Mouse (Mus musculus) kidney, adult 2 months (tissue): Measurements from ENCODE around the gene A630095N17Rik. TPM values are rescaled to one million over a fixed set of nuclear protein-coding genes. Genes with fewer than 3 reads are reported as not detected.

Experiments
- DNase-seq: peaks from one replicate; pipeline ENCODE4 v3.0.0; 2021
- H3K27ac ChIP-seq: fragments of 200-500 bp; 2 replicates; pipeline ENCODE4 v1.5.1; 2012; ENCODE audit warnings: low read depth, low read length, control low read depth, inconsistent platforms; ENCODE audit not compliant: insufficient read depth
- H3K27me3 ChIP-seq: fragments of 200-500 bp; replicated peaks from 2 replicates; pipeline ENCODE4 v1.6.1; 2012; ENCODE audit warnings: mild to moderate bottlenecking, moderate library complexity, low read length, inconsistent platforms; ENCODE audit not compliant: control insufficient read depth, insufficient read depth
- H3K36me3 ChIP-seq: fragments of 200-500 bp; 2 replicates; pipeline ENCODE4 v1.6.1; 2012; ENCODE audit warnings: mild to moderate bottlenecking, moderate library complexity, low read length, inconsistent platforms; ENCODE audit not compliant: control insufficient read depth, insufficient read depth
- H3K4me1 ChIP-seq: fragments of 200-500 bp; 2 replicates; pipeline ENCODE4 v1.6.1; 2011; ENCODE audit warnings: low read length; ENCODE audit not compliant: control insufficient read depth, insufficient read depth
- H3K4me3 ChIP-seq: fragments of 200-500 bp; 2 replicates; pipeline ENCODE4 v1.5.1; 2011; ENCODE audit warnings: mild to moderate bottlenecking, low read depth, low read length, control low read depth; ENCODE audit not compliant: insufficient read depth
- CTCF ChIP-seq: fragments of 200-500 bp; conservative IDR thresholded peaks from 2 replicates; pipeline ENCODE4 v1.5.1; 2011; ENCODE audit warnings: low read depth, mild to moderate bottlenecking, control low read depth, low read length, moderate library complexity, mixed read lengths; ENCODE audit not compliant: insufficient read depth, insufficient read length
- POLR2A ChIP-seq: fragments of 200-500 bp; IDR thresholded peaks from one replicate; pipeline ENCODE4 v1.6.1; 2011; ENCODE audit warnings: low read depth, low read length, control low read depth
- WGBS: fragments of 180-500 bp; shearing (Covaris S2); methylation state at CpG from one replicate; pipeline ENCODE4 v1.1.7; 2018; 5-methylcytosine and 5-hydroxymethylcytosine counted together
- polyA plus RNA-seq: library from polyadenylated mRNA; depleted of rRNA; stranded (reverse); fragments of >200 nt; gene quantifications from 2 replicates; pipeline ENCODE4 v1.2.3, GENCODE M21; 2012; rRNA removed

A630095N17Rik gene
- polyA plus RNA-seq, result not detected in 2 replicates

- DNase-seq, result no peak
- no peaks in the 10 kb centered on the region for H3K27me3 ChIP-seq
- WGBS, result 80% methylated on average over 5 of the region's 5 CpGs
- H3K36me3 ChIP-seq, result no peaks in the 10 kb centered on the region
- no peak within 1 kb of the TSS for H3K4me3 ChIP-seq
- TF ChIP-seq POLR2A (no peak), CTCF (no peak)
- H3K27ac ChIP-seq, result no peak within 1 kb of the TSS
- H3K4me1 ChIP-seq, result peaks cover 7% of the 10 kb centered on the region
Observed at GRCm38 (mm10) chr1:75231664-75232152, at the start of gene A630095N17Rik. A630095N17Rik (minus strand) TSS chr1:75232102.

- Histone ChIP-seq H3K4me1 (no peaks in the 10 kb centered on the region), H3K36me3 (no peaks in the 10 kb centered on the region), H3K27me3 (no peaks in the 10 kb centered on the region), H3K27ac (no peak within 1 kb of the TSS), H3K4me3 (no peak within 1 kb of the TSS)
- no peak for TF ChIP-seq POLR2A
- TF ChIP-seq CTCF, result no peak
- no peak for DNase-seq
- WGBS, result 7% methylated on average over 13 of the region's 13 CpGs
Observed at GRCm38 (mm10) chr1:75278228-75278627, 46.3 kb upstream of the A630095N17Rik start, which contains the start of gene Resp18. Resp18 (minus strand) TSS chr1:75278415.

DNA sequence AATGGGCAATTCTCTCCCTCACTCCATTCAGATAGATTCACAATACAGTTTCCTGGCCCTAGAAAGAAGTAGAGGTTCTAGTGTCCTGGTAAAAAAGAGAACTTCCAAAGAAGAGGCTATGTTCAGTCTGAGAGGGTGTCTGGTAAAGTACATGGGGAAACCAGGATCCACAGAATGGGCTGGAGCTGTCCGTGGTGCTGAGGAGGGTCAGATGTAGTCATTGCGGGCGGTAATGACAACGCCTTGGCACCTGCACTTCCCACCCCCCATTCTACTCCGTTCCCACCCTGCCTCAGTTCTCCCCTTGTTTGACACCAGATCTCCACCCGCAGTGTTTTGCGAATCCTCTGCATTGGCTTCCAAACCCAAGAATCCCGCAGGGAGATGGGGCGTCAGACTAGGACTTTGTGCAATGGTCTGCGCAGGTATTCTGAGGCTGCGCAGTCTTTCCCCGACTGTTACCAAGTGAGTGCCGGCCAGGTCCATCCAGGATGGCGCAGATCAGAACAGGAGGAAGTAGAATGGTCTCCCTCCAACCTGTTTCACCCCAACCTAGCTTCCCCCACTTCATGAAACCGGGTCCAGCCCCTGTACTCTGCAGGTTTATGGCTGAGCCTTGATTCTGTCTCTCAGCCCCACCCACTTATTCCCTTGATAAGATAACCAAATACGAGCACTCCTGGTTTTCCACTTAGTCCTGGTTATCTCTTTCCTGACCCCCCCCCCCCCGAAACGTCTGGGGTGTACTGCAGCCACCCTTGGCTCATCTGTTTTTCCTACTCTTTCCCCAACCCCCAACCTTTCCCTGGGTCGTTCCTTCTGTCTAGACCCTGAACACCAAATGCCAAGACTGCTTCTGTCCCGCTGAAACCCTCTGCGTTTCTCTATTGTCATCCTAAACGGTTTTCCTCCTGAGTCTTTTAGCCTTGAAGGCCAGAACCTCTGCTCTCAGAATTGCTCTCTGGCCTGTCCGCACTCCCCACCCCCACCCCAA lies 45.6 kb upstream of the A630095N17Rik start:
- H3K27ac ChIP-seq, result no peak overlapping the region
- no peak overlapping the region for H3K4me3 ChIP-seq
- H3K27me3 ChIP-seq, result no peaks in the 10 kb centered on the region
- H3K36me3 ChIP-seq, result no peaks in the 10 kb centered on the region
- no peak for TF ChIP-seq CTCF
- no peak for TF ChIP-seq POLR2A
- 5% methylated on average over 23 of the region's 23 CpGs for WGBS
- no peaks in the 10 kb centered on the region for H3K4me1 ChIP-seq
- DNase-seq, result peak; percentile 38

DNA sequence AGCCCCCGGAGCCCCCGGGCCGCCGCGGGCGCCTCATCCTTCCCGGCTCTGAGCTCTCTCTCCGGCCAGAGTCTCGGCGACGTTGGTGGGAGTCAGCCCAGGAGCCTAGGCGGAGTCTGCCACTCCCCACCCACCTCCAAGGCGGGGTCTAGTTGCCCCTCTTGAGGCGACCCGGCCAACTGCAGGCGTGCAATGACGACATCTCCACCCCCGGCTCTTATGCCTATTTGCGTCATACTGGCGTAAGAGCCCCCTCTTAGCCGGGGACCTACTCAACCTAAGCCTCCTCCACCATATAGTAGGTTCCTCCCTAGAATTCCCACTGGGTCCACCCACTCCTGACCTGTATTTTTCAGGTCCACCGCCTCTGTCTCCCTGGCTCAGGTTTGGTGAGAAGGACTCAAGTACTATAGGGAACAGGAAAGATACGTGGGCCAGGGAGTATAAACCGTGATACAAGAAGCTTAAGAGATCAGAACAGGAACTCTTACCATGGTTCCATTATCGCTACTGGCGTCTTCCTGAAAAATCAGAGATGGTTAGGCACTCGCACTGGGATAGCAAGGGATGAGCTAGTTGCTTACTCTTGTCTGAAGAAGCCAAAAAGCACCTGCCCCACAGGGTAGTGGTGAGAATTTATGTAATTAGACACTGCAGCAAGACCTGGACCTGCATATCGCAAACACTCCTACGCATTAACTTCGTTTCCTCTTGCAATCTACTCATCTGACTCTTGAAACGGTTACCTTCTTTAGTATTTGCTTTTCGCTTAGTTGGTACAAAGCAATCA lies 32.4 kb upstream of the A630095N17Rik start, which contains the start of gene Ptprn:
TSS of gene Ptprn (minus strand) at position 412 of the 790 bp plus-strand sequence.
- no peak within 1 kb of the TSS for H3K27ac ChIP-seq
- H3K27me3 ChIP-seq, result 0 out of 2 replicates have a peak, but pooled peaks cover 4% of the 10 kb centered on the region
- no peak for TF ChIP-seq POLR2A
- no peak for TF ChIP-seq CTCF
- DNase-seq, result no peak
- WGBS, result 13% methylated on average over 32 of the region's 32 CpGs
- no peak within 1 kb of the TSS for H3K4me3 ChIP-seq
- no peaks in the 10 kb centered on the region for H3K4me1 ChIP-seq
- no peaks in the 10 kb centered on the region for H3K36me3 ChIP-seq

GRCm38 (mm10) chr1:75262969-75263951 lies 31.4 kb upstream of the A630095N17Rik start:
- H3K4me3 ChIP-seq, result no peak overlapping the region
- TF ChIP-seq CTCF (no peak), POLR2A (no peak)
- peak; percentile 52 for DNase-seq
- no peak overlapping the region for H3K27ac ChIP-seq
- no peaks in the 10 kb centered on the region for H3K36me3 ChIP-seq
- WGBS, result 2% methylated on average over 40 of the region's 40 CpGs
- no peaks in the 10 kb centered on the region for H3K4me1 ChIP-seq
- H3K27me3 ChIP-seq, result 0 out of 2 replicates have a peak, but pooled peaks cover 4% of the 10 kb centered on the region

DNA sequence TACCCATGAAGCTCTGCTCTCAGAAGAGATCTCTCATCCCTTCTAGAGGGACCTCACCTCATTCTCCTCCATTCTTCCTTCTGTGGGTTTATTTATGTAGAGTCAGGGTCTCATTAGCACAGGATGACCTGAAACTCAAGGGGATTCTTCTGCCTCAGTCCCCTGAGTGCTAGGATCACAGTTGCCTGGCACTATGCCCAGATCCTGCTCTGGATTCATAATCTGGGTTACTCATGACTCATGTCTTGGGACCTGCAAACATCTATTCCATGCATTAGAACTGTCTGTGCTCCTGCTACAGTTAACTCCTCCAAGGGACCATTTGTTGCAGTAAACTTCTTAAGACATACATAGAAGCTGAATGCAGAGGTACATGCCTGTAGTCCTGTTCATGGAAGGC lies 29.4 kb upstream of the A630095N17Rik start:
- H3K27me3 ChIP-seq, result 0 out of 2 replicates have a peak, but pooled peaks cover 4% of the 10 kb centered on the region
- TF ChIP-seq POLR2A (no peak), CTCF (no peak)
- H3K27ac ChIP-seq, result no peak overlapping the region

More for the DNA sequence above, 29.4 kb upstream of the A630095N17Rik start:
- Histone ChIP-seq H3K36me3 (no peaks in the 10 kb centered on the region), H3K4me1 (no peaks in the 10 kb centered on the region), H3K4me3 (no peak overlapping the region)
- no peak for DNase-seq
